Mouse (Mus musculus) T-helper 2 cell (primary cell): ENCODE data around the gene Tyw1.
"Not testable (repeated sequence)": the region's sequence is repeated elsewhere in the genome, so short reads cannot be mapped to it uniquely, and the experiment has no call there.

Source experiments
- in situ Hi-C: fragments of 300-600 bp; cut with MboI, MseI; formaldehyde crosslinking; loops from one replicate; pipeline ENCODE4 v1.15.1; 2025; ENCODE audit warnings: high pct_unique_total_duplicates

Tyw1 gene

DNA sequence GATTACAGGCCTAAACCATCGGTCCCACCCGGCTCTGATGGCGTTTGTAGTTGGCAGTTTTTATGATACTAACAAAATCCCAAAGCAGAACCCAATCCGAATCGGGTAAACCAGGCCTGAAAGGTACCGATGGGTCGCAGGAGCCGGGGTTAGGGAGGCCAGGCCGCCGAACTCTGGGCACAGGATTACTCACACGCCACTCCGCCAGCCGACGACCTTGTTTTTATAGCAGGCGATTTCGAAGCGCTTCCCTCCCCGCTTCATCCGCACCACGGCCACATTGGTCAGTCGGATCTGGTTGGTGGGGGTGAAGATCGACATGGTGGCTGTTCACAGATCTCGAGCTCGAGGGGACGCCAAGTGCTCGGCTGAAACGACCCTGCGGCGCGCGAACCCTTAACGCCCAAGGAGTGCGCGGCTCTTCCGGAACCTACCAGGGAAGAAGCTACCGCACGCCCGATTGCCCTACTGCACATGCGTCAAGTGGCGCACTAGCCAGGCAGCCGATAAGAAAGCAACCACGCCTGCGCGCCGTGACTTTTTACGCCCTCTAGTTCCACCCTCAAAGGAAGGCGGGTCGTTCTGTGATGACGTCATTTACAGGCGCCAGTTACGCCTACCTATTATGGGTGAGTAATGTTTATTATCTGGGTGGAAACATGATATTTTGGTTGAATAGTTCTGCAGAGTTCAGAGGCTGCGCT is at the start of gene Tyw1, which contains the start of gene Sbds:
Gene Tyw1 (plus strand): TSS at position 603 of the 704 bp plus-strand sequence.
Gene Sbds (minus strand): TSS at position 514 of the 704 bp plus-strand sequence.
- in situ Hi-C loops, result no loop called here

DNA sequence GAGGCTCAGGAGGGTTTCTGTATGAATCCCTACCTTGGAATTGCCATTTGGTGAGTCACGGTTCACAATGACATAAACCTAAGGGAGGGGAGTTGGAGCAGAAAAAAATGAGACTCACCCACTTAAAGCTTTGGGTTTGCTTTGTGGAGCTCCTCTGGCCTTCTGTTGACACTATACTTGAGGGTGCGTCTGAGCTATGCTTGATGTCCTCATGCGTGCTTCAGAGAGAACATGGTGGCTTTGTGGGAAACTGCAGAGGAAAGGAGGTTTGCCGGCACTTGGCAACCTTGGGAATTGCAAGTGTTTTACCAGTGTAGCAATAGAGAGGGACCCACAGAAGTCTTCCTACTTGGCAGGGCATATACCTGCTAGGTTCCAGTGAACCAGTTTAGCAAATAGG is 48.1 kb upstream of the Tyw1 start:
- in situ Hi-C loops, result loop anchor here (25.0 kb wide), 1 partner anchor 470 kb away; the partner anchor contains the start of gene Nipsnap2

DNA sequence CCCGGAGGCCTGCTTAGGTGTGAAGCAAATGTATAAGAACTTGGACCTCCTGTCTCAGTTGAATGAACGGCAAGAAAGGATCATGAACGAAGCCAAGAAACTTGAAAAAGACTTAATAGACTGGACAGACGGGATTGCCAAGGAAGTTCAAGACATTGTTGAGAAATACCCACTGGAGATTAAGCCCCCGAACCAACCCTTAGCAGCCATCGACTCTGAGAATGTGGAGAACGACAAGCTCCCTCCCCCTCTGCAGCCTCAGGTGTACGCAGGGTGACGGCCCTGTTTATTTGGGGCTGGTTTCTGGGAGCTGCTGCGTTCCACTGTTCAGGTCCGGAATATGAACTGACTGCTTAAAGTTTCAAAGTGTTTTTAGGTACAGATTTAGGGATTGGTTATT is 42.5 kb upstream of the Tyw1 start:
- in situ Hi-C loops, result loop anchor here (25.0 kb wide), 1 partner anchor 476 kb away; the partner anchor contains the start of gene Nipsnap2

DNA sequence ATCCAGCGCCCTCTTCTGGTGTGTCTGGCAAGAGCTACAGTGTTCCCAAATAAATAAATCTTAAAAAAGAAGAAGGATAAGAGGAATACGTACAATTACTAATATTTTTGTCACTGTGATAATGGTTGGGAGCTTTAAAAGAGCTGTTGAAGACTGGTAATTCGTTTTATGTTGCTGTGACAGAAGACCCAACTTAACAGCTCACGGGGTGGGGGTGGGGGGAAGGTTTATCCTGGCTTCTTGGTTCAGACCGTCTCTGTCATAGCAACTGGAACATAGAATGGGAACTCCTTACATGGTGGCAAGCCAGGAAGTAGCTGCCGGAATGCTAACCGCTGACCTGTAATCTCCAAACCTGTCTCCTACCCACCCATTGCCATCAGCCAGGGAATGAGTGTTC is 38.6 kb upstream of the Tyw1 start, which contains the start of gene Tmem248:
Gene Tmem248 (plus strand): TSS at position 301 of the 400 bp plus-strand sequence.
- in situ Hi-C loops, result loop anchor here (25.0 kb wide), 1 partner anchor 479 kb away; the partner anchor contains the start of gene Nipsnap2

DNA sequence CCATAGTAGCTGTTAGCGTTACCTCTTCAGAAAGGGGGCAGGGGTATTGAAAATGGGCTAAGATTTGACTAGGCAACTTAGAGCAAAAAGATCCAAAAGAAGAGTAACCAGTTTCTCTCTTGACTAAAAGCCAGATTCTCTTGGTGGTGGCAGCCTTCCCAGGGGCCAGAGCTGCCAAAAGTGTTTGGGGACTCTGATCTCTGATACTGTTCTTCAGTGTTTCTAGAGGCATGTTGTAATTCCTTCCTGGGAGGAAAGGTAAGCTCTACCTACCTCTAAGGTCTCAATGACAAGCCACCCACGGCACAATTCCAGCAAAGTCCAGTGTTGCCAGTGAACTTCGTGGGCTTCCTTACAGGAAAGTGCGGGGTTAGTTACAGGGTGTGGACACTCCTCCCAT is 38.0 kb upstream of the Tyw1 start:
- in situ Hi-C loops, result loop anchor here (25.0 kb wide), 1 partner anchor 480 kb away; the partner anchor contains the start of gene Nipsnap2

GRCm38 (mm10) chr5:130218336-130218735 is 37.1 kb upstream of the Tyw1 start:
- in situ Hi-C loops, result loop anchor here (25.0 kb wide), 1 partner anchor 481 kb away; the partner anchor contains the start of gene Nipsnap2

- in situ Hi-C loops, result loop anchor here (25.0 kb wide), 1 partner anchor 484 kb away; the partner anchor contains the start of gene Nipsnap2
Observed at GRCm38 (mm10) chr5:130221316-130221715, 34.1 kb upstream of the Tyw1 start.

- in situ Hi-C loops, result loop anchor here (25.0 kb wide), 1 partner anchor 484 kb away; the partner anchor contains the start of gene Nipsnap2
Observed at GRCm38 (mm10) chr5:130221760-130222145, 33.7 kb upstream of the Tyw1 start.

DNA sequence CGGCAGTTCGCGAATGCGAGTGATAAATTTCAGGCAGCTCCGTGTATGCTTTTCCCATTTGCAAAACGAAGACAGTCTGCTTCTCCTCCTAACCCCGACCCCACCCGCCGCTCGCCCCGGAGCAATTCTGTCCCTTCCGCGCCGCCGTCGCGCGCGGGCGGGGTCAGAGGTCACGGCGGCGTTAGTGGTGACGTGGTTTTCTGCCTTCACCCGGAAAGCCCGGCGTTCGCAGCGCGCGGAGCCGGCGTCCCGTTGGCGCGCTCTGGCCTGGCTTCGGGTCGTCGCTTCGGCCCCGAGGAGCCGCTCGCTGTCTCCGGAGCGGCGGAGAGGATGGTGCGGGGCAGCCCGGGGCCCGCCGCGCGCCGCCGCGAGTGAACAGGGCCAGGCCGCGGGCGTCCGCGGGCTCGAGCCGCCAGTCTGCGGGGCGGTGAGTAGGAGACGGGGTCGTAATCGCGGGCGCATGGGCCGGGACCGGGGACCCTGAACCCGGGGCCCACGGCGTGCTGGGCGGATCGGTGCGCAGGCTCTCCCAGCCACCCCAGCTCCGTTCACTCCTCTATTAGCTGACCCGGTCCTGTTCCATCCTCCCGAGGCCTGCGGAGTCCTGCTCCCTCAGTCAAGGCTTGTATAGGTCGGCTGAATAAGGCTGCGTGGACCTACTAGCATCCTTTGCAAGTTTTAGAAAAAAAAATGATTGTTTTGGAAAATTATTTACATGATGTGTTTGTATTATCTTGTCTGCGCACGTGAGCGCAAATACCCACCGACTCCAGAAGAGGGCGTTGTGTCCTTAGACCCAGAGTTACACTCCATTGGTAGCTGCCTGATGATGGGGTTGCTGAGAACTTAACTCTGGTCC is 33.0 kb upstream of the Tyw1 start:
- in situ Hi-C loops, result loop anchor here (25.0 kb wide), 1 partner anchor 485 kb away; the partner anchor contains the start of gene Nipsnap2

DNA sequence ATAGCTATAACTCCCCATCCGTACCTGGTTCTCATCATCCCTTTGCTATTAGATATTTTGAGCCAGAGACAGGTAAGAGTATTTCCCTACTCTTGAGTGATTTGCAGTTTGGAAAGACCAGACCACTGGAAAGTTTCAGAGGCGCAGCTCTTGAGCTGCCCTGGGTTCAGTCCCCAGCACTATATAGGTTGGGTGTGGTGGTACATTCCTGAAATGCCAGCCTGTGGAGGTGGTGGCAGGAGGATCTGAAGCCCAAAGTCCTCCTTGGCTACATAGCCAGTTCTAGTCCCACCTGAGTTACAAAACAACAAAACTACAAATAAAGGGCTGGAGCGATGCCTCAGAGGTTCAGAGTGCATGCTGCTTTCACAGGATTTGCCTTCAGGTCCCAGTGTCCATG is 28.6 kb upstream of the Tyw1 start:
- in situ Hi-C loops, result no loop called here

DNA sequence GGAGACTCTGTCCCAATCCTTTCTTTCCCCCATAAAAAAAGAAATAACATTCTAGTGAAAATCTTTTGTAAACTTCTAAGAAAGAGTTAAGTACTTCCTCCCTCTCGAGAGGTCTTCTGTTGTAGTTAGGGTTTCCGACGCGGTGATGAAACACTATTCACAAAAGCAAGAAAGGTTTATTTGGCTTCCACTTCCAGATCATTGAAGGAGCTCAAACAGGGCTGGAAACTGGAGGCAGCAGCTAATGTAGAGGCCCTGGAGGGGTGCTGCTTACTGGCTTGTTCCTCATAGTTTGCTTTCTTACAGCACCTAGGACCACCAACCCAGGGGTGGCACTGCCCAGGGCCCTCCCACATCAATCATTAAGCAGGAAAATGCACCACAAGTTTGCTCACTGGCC is 27.3 kb upstream of the Tyw1 start:
- in situ Hi-C loops, result no loop called here

- in situ Hi-C loops, result no loop called here
Observed at GRCm38 (mm10) chr5:130236302-130236701, 19.1 kb upstream of the Tyw1 start.

DNA sequence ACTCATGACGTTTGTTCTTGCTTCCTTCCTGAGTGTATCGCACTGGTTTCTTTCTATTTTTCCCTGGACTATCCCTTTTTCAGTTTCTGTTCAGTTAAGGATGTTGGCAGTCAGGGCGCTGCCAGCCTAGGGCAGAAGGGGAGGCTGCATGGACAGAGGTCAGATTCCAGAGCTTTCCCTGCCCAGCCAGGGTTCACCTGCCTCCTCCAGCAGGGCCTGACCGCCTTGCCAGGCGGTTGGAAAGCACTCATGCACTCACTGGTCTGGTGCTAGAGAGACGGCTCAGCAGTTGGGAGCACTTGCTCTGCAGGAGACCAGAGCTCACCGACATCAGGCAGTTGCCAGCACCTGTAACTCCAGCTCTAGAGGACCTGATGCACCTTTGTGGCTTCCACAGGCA is 16.2 kb upstream of the Tyw1 start:
- in situ Hi-C loops, result no loop called here

DNA sequence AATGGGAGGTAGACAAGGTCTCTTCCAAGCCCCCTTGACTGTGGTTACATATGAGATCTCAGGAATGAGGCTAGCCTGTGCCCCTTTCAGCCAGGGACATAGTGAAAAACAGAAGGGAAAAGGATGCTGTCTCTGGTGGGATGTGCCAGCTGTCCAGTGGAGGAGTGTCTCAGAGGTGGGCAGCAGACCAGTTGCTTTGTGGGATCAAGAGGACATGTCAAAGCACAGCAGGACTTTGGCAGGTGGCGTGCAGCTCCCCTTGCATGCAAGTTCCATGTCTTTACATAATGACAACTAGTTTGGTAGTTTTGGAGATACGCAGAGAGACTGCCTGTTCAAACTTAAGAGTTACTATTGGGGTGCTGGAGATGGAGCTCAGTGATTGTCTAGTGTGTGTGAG is 15.6 kb upstream of the Tyw1 start:
- in situ Hi-C loops, result loop anchor here (5.0 kb wide), 1 partner anchor 448 kb away; no protein-coding TSS in a partner anchor

- in situ Hi-C loops, result loop anchor here (5.0 kb wide), 1 partner anchor 449 kb away; no protein-coding TSS in a partner anchor
Observed at GRCm38 (mm10) chr5:130241426-130241825, 14.0 kb upstream of the Tyw1 start.

DNA sequence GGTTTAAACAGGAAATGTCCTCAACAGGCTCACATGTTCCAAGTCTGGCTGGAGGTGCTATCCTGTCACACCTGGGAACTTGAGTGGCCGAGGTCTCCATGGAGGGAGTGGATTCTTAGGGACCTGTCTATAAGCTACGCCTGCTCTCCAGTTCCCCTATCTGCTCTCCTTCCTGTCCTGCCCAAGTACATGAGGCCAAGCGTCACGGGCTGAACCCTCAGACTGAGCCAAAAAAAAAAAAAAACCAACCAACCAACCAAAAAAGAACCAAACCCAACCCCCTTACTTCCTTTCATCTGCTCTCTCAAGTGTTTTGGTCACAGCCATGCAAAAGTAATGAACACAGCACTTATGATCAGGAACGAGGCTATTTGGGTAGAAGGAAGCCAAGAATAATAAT is 7.6 kb upstream of the Tyw1 start:
- in situ Hi-C loops, result no loop called here

DNA sequence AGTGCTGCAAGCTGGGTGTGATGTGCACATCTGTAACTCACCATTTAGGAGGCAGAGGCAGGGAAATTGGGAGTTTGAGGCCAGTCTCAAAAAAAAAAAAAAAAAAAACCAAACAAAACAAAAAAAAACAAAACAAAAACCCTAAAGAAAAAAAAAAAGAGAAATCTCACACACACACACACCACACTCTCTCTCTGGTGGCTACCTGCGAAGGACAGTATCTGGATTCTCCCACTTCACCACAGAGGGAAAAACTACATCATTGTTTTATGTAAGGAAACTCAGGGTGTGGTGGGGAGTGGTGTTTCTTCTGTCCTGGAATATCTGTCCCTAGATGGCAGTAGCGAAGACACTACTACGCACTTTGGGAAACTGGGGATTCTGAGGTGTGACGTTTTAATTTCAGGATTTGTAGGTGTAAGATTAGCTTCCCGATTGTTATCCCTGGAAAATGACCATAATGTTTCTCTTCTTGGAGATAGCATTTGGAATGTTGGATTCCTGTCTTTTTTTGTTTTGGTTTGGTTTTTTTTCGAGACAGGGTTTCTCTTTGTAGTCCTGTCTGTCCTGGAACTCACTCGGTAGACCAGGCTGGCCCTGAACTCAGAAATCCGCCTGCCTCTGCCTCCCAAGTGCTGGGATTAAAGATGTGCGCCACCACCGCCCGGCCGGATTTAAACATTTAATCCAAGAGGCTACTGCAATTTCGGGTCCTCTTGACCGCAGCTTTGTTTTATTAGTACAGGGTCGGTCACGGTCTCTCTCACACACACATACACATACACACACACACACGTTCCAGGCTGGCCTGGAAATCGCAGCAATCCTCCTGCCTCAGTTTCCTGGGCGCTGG is 1.0 kb upstream of the Tyw1 start:
- in situ Hi-C loops, result no loop called here

DNA sequence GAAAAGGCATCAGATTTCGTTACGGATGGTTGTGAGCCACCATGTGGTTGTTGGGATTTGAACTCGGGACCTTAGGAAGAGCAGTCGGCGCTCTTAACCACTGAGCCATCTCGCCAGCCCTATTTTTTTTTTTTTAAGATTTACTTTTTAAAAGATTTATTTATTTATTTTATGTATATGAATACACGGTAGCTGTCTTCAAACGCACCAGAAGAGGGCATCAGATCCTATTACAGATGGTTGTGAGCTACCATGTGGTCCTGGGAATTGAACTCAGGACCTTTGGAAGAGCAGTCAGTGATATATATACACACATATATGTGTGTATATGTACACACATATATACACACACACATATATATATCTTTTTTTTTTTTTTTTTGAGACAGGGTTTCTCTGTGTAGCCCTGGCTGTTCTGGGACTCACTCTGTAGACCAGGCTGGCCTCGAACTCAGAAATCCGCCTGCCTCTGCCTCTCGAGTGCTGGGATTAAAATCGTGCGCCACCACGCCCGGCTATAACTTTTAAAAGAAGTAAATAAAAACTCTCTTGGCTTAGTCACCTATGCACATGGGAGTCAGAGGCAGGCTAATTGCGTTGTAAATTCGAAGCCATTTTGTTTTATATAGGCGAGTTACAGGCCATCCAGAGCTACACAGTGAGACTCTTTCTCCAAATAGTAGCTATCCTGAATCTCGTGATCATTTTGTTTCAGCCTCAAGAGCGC is 543 bp downstream of the Tyw1 start:
- in situ Hi-C loops, result not testable (repeated sequence)

GRCm38 (mm10) chr5:130256678-130257271 is 1.4 kb downstream of the Tyw1 start:
- in situ Hi-C loops, result no loop called here

DNA sequence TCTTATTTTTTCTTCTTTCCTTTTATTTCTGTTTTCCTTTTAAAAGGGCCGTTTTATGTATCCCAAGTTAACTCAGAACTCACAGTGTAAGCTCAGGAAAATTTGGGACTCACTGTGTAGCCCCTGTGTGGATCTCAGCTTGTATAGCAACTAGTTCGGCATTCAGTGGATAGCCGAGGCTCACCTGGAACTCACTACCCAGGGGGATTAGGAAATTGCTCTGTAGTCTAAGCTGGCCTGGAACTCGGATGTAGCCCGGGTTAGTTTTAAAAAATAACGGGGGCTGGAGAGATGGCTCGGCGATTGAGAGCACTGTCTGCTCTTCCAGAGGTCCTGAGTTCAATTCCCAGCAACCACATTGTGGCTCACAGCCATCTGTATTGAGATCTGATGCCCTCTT is 1.9 kb downstream of the Tyw1 start:
- in situ Hi-C loops, result no loop called here
